Mouse (Mus musculus) olfactory bulb, adult 2 months (tissue): Measurements from ENCODE around the gene Pank1.

Experiments
- CTCF ChIP-seq: fragments of 200-500 bp; IDR thresholded peaks from 2 replicates; pipeline ENCODE4 v1.5.1; 2012; ENCODE audit warnings: low read depth, mild to moderate bottlenecking, low read length, moderate library complexity; ENCODE audit not compliant: insufficient read depth
- POLR2A ChIP-seq: fragments of 200-500 bp; IDR thresholded peaks from 2 replicates; pipeline ENCODE4 v1.6.1; 2012; ENCODE audit warnings: mild to moderate bottlenecking, low read depth, low read length, moderate library complexity; ENCODE audit not compliant: insufficient read depth

DNA sequence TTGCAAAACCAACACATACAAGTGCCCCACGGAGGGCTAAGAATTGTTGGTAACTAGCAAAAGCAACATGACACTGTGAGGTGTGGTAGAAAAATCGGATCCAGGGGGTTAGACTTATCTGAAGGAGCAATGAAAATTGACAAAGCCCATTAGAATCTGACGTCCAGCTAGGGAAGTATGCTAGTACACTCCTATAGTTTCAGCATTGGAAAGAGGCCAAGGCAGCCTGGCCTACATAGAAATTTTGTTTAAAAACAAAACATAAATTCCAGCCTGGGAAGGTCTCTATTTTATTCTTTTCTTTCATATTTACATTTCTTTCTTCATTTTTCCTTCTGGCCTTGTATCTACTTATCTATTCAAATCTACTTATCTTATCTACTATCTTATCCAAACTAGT lies 41.3 kb upstream of the Pank1 start:
- TF ChIP-seq CTCF (no peak), POLR2A (no peak)
